Comparison of ENCODE assay signal across 9 mouse cellular contexts in genomic region chr7:19303770-19304169, GRCm38 (mm10). TPM values are rescaled to one million over a fixed set of nuclear protein-coding genes. Genes with fewer than 3 reads are reported as not detected.
DNase-seq lines count a peak whose midpoint lies in the region; ATAC-seq and TF ChIP-seq lines count a peak whose summit lies in the region.
"Had no signal": no experiment of that assay in that cellular context is flagged by ENCODE, and none has a peak within 500 bp of the region (broad histone marks: within the 10 kb centered on the region; RNA-seq: fewer than 3 reads in every experiment).

No protein-coding gene starts in this region.

- H3K4me2 ChIP-seq in liver, embryonic 13.5 days: peak overlapping the region; percentile 41
- peak overlapping the region; percentile 60 for H3K4me2 ChIP-seq in stomach, postnatal 0 days (replicated peaks; ENCODE audit: low read depth)

- no peak overlapping the region for H3K4me3 ChIP-seq in liver, embryonic 13.5 days (replicated peaks)
- H3K4me3 ChIP-seq in stomach, postnatal 0 days (ENCODE audit: low read depth, low read length): peak overlapping the region; percentile 20
- H3K4me3 ChIP-seq: myocyte had no signal

- H3K27ac ChIP-seq in liver, embryonic 13.5 days: no peak overlapping the region
- H3K27ac ChIP-seq in stomach, postnatal 0 days (replicated peaks): no peak overlapping the region

- H3K4me1 ChIP-seq in liver, embryonic 13.5 days (replicated peaks): peaks cover 35% of the 10 kb centered on the region
- H3K4me1 ChIP-seq in stomach, postnatal 0 days (replicated peaks; ENCODE audit: control insufficient read depth, insufficient read depth): peaks cover 5% of the 10 kb centered on the region; the same call in 1 of the 2 replicates

- WGBS in liver, embryonic 13.5 days (ENCODE audit: insufficient replicate concordance): 2% methylated on average over 16 of the region's 16 CpGs
- 1% methylated on average over 16 of the region's 16 CpGs for WGBS in stomach, postnatal 0 days

- no peaks in the 10 kb centered on the region for H3K9me3 ChIP-seq in liver, embryonic 13.5 days (replicated peaks)
- H3K9me3 ChIP-seq in stomach, postnatal 0 days (ENCODE audit: control insufficient read depth, low read length): no peaks in the 10 kb centered on the region

- no peak for ATAC-seq in liver, embryonic 13.5 days (ENCODE audit: low read depth)
- no peak for ATAC-seq in stomach, postnatal 0 days (ENCODE audit: low FRiP score, low TSS enrichment)

- H3K36me3 ChIP-seq in liver, embryonic 13.5 days: no peaks in the 10 kb centered on the region
- no peaks in the 10 kb centered on the region for H3K36me3 ChIP-seq in stomach, postnatal 0 days (ENCODE audit: control insufficient read depth, insufficient read depth, low read length)

- peak; percentile 59 to 68 for DNase-seq in urinary bladder, postnatal 36 days (ENCODE audit: low spot score in 2 of 2)
- no peak for DNase-seq in urinary bladder, adult 2 months (ENCODE audit: low spot score)
- peak; percentile 85 for DNase-seq in embryo, embryonic 11 days
- peak; percentile 71 for DNase-seq in heart, adult 8-10 months (ENCODE audit: low spot score)
- peak; percentile 79 for DNase-seq in kidney, adult 18-20 months
- peak; percentile 60 for DNase-seq in liver, embryonic 13.5 days
- peak; percentile 91 for DNase-seq in neural tube, embryonic 10.5 days (ENCODE audit: extremely low spot score, low spot score)
- peak; percentile 84 for DNase-seq in stomach, postnatal 0 days (ENCODE audit: low spot score)

- TF ChIP-seq EP300 in stomach, postnatal 0 days (optimal IDR thresholded peaks at IDR 0.05): no peak

- H3K9ac ChIP-seq in liver, embryonic 13.5 days: no peak overlapping the region
- no peak overlapping the region for H3K9ac ChIP-seq in stomach, postnatal 0 days (ENCODE audit: low read length)

- H3K27me3 ChIP-seq in liver, embryonic 13.5 days: peaks cover 73% of the 10 kb centered on the region
- peaks cover 3% of the 10 kb centered on the region; the same call in 1 of the 2 replicates for H3K27me3 ChIP-seq in stomach, postnatal 0 days (ENCODE audit: control insufficient read depth, insufficient read depth, low read length)

- peak; percentile 85 for TF ChIP-seq CTCF in stomach, postnatal 0 days (IDR thresholded peaks at IDR 0.05; ENCODE audit: low read depth)

RNA-seq across cellular contexts. Expression of gene Fosb, which starts 6.1 kb away (rescaled TPM):
- 1.5 and 2.6 TPM in 2 replicates for polyA plus RNA-seq in urinary bladder, adult 2 months (2012; rRNA removed)
- 1 to 10 TPM; 1.2 to 9.8 (median 5.1) TPM for total RNA-seq in heart, adult 8-10 months (2022)
- polyA plus RNA-seq in liver, embryonic 13.5 days (2015; fragmentation: Nextera tagmentation; extraction: Ambion mirVana): 0.03 TPM in 1 of 2 replicates, not detected in the other
- 0.21 and 0.38 TPM in 2 replicates for polyA plus RNA-seq in stomach, postnatal 0 days (2015; fragmentation: Nextera tagmentation; extraction: Ambion mirVana)

RNA-seq across cellular contexts. Expression of gene Rtn2, which starts 21.3 kb away (rescaled TPM):
- polyA plus RNA-seq in urinary bladder, adult 2 months (2012; rRNA removed): 36.2 and 45.7 TPM in 2 replicates
- 100 to 1,000 TPM; 137 to 160 (median 149) TPM for total RNA-seq in heart, adult 8-10 months (2022)
- 4.0 and 4.1 TPM in 2 replicates for polyA plus RNA-seq in liver, embryonic 13.5 days (2015; fragmentation: Nextera tagmentation; extraction: Ambion mirVana)
- polyA plus RNA-seq in stomach, postnatal 0 days (2015; fragmentation: Nextera tagmentation; extraction: Ambion mirVana): 10.1 and 12.1 TPM in 2 replicates

RNA-seq across cellular contexts. Expression of gene Ppm1n, which starts 23.9 kb away (rescaled TPM):
- polyA plus RNA-seq in urinary bladder, adult 2 months (2012; rRNA removed): 0.04 and 0.29 TPM in 2 replicates
- total RNA-seq in heart, adult 8-10 months (2022): not detected
- not detected in 2 replicates for polyA plus RNA-seq in liver, embryonic 13.5 days (2015; fragmentation: Nextera tagmentation; extraction: Ambion mirVana)
- 0.17 and 0.21 TPM in 2 replicates for polyA plus RNA-seq in stomach, postnatal 0 days (2015; fragmentation: Nextera tagmentation; extraction: Ambion mirVana)

RNA-seq across cellular contexts. Expression of gene Vasp, which starts 32.2 kb away (rescaled TPM):
- 133 and 146 TPM in 2 replicates for polyA plus RNA-seq in urinary bladder, adult 2 months (2012; rRNA removed)
- 10 to 100 TPM; 18.0 to 27.2 (median 24.3) TPM for total RNA-seq in heart, adult 8-10 months (2022)
- polyA plus RNA-seq in liver, embryonic 13.5 days (2015; fragmentation: Nextera tagmentation; extraction: Ambion mirVana): 45.6 and 46.7 TPM in 2 replicates
- 108 and 120 TPM in 2 replicates for polyA plus RNA-seq in stomach, postnatal 0 days (2015; fragmentation: Nextera tagmentation; extraction: Ambion mirVana)

RNA-seq across cellular contexts. Expression of gene Ercc1, which starts 40.8 kb away (rescaled TPM):
- polyA plus RNA-seq in urinary bladder, adult 2 months (2012; rRNA removed): 42.3 and 47.5 TPM in 2 replicates
- 10 to 100 TPM; 39.8 to 46.9 (median 44.4) TPM for total RNA-seq in heart, adult 8-10 months (2022)
- 19.1 and 21.0 TPM in 2 replicates for polyA plus RNA-seq in liver, embryonic 13.5 days (2015; fragmentation: Nextera tagmentation; extraction: Ambion mirVana)
- polyA plus RNA-seq in stomach, postnatal 0 days (2015; fragmentation: Nextera tagmentation; extraction: Ambion mirVana): 32.8 and 36.9 TPM in 2 replicates
